Mouse (Mus musculus): Measurements from ENCODE around the gene Deaf1.

The Deaf1 gene

GRCm38 (mm10) chr7:141338576-141339131, 11.2 kb upstream of the Deaf1 start, which contains the start of gene Eps8l2:
Gene Eps8l2, plus strand, starts transcription at chr7:141338880.
- DNase-seq: peak; percentile 91

GRCm38 (mm10) chr7:141337716-141338416, 10.4 kb upstream of the Deaf1 start:
- peak; percentile 69 for DNase-seq

GRCm38 (mm10) chr7:141336296-141336695, 8.8 kb upstream of the Deaf1 start:
- no peak for DNase-seq

GRCm38 (mm10) chr7:141335682-141336081, 8.2 kb upstream of the Deaf1 start:
- DNase-seq: no peak

GRCm38 (mm10) chr7:141335044-141335579, 7.6 kb upstream of the Deaf1 start:
- DNase-seq: no peak

GRCm38 (mm10) chr7:141331990-141332389, 4.5 kb upstream of the Deaf1 start:
- peak; percentile 94 for DNase-seq

- DNase-seq: no peak
Measured at GRCm38 (mm10) chr7:141330706-141331105, 3.2 kb upstream of the Deaf1 start.

- no peak for DNase-seq
Measured at GRCm38 (mm10) chr7:141328373-141328990, 992 bp upstream of the Deaf1 start.

- peak; percentile 41 for DNase-seq
Measured at GRCm38 (mm10) chr7:141326546-141327446, 694 bp downstream of the Deaf1 start.

GRCm38 (mm10) chr7:141324686-141325085, 2.8 kb downstream of the Deaf1 start:
- peak; percentile 43 for DNase-seq

- DNase-seq: no peak
Measured at GRCm38 (mm10) chr7:141319446-141319845, 8.0 kb downstream of the Deaf1 start.

- peak; percentile 45 for DNase-seq
Measured at GRCm38 (mm10) chr7:141317619-141318132, 9.8 kb downstream of the Deaf1 start.

- peak; percentile 87 for DNase-seq
Measured at GRCm38 (mm10) chr7:141315974-141316373, 11.5 kb downstream of the Deaf1 start.

- DNase-seq: no peak
Measured at GRCm38 (mm10) chr7:141315076-141315475, 12.4 kb downstream of the Deaf1 start.

- no peak for DNase-seq
Measured at GRCm38 (mm10) chr7:141314416-141314815, 13.1 kb downstream of the Deaf1 start.

GRCm38 (mm10) chr7:141304537-141304936, 23.0 kb downstream of the Deaf1 start:
- DNase-seq: no peak

GRCm38 (mm10) chr7:141302702-141303268, 24.7 kb downstream of the Deaf1 start:
- DNase-seq: no peak

GRCm38 (mm10) chr7:141301386-141301785, 26.1 kb downstream of the Deaf1 start:
- peak; percentile 62 for DNase-seq

- no peak for DNase-seq
Measured at GRCm38 (mm10) chr7:141299175-141299574, 28.3 kb downstream of the Deaf1 start.

GRCm38 (mm10) chr7:141297926-141298650, 29.4 kb downstream of the Deaf1 start:
- DNase-seq: no peak

GRCm38 (mm10) chr7:141294479-141294878, 33.0 kb downstream of the Deaf1 start:
- no peak for DNase-seq

Measured in kidney, adult 11 months (tissue).